Mouse (Mus musculus) A20 (cell line): Measurements from ENCODE around the gene Asah2.
"Not testable (repeated sequence)": the region's sequence is repeated elsewhere in the genome, so short reads cannot be mapped to it uniquely, and the experiment has no call there.

ENCODE experiments used
- DNase-seq: peaks from one replicate; pipeline ENCODE4 v3.0.0-alpha.2; 2011; ENCODE audit warnings: low read depth, low spot score

The Asah2 gene

DNA sequence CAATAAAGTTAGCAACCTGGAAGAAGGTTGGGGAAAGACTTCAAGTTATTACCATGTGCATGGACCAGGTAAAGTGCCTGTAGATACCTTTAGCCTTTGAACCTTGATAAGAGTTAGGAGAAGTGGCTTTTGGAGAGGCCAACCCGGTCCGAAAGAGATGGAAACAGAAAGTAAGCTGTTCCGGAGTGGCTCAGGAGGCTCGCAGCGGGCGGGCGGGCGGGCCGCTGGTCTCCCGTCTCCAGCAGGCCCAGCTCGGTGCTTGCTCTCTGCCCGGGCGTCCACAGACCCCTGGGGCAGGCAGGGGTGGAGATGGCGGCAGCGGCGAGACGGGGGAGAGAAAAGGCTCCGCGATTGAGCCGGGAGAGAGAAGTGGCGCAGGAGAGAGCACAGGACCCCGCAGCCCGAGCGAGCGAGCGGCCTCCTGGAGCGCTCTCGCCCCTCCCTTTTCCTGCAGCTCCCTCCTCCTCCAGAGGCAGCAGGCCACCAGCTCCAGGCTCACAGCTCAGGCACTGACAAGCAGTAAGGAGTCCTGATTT is at the start of gene Asah2:
Asah2 (minus strand) TSS at position 441 of the 536 bp plus-strand sequence.
- DNase-seq, result peak; percentile 87

DNA sequence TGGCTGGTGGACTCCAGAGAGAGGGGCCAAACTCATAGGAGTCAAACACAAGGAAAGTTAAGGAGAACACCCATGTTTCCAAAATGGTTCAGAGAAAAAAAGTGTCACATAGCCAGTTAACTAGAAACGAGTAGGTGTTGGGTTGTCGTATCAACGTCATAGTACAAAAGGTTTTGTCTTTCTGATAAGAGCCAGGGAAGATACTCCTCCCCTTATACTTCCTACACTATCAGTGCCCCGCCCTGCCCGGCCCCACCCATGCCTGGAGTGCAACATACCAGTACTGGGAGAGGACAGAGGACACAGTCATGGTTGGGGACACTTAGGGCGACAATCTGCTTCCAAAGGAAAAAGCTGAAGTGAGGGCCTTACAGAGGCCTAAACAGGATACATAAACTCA is 49.0 kb upstream of the Asah2 start:
- DNase-seq, result no peak

GRCm38 (mm10) chr19:32152529-32152928 is 44.5 kb upstream of the Asah2 start:
- DNase-seq, result no peak

DNA sequence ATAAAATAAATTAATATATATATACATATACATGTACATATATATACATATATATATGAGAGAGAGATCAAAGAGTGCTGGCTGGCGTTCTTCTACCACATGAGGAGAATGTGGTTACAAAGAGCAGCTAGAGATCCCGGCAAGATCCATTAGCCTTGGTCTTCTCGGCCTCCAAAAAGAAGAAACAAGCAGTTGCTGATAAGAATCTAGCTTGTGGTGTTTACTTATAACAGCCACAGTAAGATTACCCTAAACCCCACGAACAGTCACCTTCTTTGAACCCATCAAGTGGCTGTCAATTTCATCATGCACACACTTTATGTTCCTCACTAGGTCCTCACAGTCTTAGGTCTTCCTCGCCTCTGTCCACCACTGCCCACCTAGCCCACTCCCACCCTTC is 40.7 kb upstream of the Asah2 start:
- DNase-seq, result no peak

GRCm38 (mm10) chr19:32142383-32142782 is 34.4 kb upstream of the Asah2 start:
- DNase-seq, result no peak

GRCm38 (mm10) chr19:32138361-32139088 is 30.5 kb upstream of the Asah2 start:
- peak; percentile 68 for DNase-seq

DNA sequence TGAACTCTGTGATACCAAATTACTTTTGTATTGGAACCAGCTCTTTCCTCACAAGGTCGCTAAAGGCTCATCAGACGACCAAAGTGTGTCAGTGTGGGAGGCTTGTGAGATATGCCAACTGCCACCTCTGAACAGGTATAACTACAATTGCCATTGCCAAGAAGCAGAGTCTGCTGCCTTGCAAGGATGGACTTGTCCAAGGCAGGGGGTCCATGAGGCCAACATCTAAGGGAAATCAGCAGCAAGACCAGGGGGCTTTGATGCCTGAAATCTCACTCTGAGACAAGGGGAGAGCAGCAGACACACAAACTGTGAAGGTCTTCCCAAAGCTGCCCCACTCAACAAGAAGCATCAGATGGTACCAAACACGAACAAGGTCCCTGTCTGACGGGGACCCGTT is 29.9 kb upstream of the Asah2 start:
- no peak for DNase-seq

DNA sequence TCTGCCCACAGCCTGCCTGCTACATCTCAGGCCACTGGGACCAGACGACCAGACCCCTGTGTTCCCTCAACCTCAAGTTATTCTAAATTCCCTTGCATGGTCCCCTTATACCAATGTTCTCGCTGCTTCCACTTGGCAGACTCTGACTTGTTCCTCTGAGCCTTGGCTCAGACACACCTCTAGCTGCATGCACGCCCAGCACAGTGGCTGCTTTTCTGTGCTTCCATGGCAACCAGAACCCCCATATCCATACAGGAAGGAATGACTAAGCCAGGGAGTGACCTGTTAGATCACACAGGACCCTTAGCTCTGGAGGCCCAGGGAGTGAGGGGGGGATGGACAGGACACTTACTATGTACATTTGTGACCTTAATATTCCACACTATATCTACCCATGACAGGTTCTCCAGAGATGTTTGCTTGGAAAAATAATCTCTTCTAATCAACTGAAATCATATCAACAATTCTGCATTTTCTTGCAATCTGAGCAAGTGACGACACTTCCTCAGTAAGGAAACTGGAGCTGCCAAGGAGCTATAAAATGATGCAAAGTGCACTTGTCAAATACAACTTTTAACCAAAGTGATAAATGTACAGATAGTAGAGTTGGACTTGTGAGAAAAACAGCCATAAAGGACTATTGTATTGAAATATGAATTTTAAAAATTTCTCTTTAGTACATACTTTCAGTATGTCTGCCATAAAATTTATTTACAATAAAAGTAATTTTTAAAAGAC is 29.0 kb upstream of the Asah2 start:
- no peak for DNase-seq

GRCm38 (mm10) chr19:32131707-32132488 is 23.9 kb upstream of the Asah2 start:
- not testable (repeated sequence) for DNase-seq

DNA sequence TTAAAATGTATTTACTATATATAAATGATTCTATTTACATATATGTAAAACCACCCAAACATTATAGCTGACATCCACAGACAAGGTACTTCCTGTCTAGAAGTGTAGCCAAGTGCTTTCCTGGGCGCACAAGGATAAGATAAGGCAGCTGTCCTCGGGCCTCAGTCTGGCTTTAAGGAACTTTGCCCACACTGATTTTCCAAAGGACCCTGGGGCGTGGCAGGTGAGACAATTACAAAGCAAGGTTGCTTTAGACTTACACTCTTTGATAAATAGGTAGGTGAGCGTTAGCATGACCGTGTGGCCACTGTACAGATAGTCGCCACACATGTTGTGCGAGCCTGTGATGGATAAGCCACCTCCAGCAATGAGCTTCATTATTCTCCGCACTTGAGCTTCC is 21.3 kb upstream of the Asah2 start:
- DNase-seq, result no peak

DNA sequence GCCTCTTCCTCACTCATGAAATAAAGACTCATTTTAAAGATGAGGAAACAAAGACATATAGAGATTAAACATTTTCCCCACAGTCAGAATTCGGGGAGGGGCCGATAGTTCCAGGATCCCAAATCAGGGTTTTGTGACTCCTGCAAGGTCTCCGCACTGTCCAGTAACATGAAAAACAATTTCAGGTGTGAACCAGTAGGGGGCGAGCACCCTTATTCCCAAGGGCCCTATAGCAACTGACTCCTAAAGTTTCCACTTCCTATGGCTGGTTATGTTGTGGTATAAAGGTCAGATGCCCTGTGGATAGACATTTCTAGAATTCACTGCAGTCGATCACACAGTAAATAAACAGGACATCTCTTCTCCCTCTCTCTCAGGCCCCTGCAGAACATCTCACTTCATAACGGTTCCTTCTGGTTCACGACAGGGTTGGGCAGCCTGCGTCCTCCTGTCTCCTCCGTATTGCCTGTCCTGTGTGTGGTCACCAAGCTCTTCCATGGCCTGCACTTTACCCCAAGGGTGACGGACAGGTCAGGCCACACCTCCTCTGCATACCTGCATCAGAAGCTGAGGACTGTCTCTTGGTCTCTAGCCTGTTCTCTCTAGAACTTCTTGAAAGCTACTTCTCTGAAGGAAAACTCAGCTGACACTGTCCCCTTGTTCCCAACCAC is 19.3 kb upstream of the Asah2 start:
- DNase-seq, result no peak

DNA sequence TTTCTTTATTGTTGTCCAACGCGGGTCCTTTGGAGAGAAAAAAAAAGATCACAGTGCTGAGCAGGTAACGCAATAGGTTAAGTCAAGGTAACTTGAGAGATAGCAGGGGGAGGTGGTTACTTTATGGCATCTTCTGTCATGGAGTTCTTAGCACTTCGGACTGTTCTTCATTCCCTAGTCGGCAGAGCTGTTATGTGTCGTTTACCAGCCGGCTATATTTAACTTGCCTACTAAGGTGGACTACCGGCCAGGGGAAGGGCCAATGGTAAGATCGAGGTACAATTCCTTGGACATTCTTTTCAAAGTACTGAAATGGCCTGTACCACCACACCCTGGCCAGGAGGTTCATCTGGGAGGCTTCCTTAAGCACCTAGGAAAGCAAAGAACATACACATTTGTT is 16.1 kb upstream of the Asah2 start:
- no peak for DNase-seq

DNA sequence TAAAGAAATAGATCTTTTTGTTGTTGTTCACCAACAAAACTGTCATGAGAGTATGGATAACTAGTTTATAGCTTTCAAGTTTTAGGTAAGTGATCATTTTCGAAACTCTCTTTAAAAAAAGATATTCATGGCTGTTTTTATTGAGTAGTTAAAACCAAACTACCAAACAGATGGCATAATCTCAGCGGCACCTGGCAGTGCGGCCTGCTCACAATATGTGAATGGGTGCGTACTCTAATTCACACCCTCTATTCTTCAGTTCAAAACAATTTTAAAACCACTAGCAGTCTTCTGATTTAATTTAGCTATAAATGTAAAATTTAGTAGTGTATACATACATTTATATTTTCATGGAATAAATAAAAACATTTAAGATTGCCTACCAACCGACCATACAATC is 15.2 kb upstream of the Asah2 start:
- no peak for DNase-seq

GRCm38 (mm10) chr19:32120798-32121197 is 12.8 kb upstream of the Asah2 start:
- DNase-seq, result no peak

DNA sequence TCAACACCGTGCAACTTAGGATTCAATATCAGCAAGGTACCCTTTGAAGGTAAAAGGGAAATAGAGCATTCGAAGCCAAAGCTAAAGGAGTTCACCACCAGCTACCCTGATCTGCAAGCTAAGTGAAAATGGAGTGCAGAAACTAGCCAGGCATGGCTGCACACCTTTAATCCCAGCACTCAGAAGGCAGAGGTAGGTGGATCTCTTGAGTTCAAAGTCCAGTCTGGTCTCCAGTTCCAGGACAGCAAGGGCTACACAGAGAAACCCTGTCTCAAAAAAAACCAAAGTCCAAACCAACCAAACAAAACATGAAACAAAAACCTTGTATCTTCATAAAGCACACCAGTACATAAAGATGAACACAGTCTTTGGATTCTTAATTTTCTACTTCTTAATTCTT is 11.7 kb upstream of the Asah2 start:
- no peak for DNase-seq

GRCm38 (mm10) chr19:32118496-32118895 is 10.5 kb upstream of the Asah2 start:
- DNase-seq, result no peak

DNA sequence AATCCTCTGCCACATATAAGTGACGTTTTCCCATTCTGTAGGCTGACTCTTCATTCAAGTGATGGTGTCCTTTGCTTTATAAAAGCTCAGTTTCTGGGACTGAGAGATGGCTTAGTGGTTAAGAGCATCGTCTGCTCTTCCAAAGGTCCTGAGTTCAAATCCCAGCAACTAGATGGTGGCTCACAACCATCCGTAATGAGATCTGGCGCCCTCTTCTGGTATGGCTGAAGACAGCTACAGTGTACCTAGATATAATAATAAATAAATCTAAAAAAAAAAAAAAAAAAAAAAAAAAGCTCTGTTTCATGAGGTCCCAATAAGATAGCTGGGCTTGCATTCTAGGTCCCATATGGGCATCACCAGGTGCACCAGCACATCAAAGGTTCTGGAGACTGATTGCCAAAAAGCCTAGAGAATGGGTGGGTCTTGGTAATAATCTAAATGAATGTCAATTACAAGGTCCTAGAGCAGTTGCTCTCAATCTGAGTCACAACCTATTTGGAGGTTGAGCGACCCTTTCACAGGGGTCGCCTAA is 9.5 kb upstream of the Asah2 start:
- no peak for DNase-seq

DNA sequence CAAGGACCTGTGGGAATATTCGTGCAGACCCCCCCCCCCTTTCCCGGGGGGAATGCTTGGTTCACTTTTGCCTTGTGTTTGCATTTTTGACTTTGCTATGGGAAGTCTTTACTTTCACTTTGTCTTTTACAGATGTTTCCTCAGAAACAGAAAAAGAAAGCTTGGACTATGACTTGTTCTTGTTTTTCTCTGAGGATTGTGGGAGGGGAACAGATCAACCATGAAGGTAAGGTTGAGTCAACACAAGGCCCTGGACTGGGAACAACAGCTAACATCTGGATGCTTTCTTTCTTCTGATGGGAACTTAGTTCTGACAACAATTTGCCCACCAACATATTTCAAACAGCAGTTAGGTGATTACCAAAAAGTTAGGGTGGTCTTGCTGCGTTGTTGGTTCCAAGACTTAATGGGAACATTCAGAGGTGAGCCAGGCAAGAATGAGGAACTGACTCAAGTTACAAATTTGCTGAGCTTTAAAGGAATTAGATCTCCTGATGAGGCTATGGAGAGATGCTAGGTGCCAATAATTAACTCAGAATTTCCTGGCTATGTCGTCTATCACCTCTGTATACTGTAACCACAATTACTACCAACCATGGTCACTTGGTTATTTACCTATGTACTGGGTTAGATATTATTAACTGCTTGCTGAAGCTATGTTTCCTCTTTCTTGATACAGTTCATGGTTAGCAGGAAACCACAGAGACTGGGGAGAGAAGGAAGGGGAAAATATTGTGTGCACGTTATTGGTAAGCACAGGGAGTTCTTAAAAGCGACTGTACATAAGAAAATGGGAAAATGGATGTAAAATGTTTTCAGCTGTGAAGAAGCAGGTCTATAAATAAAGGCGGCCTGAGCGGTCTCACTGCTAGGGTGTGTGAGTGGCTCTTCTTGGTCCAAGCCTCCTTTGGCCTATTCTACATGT is 4.1 kb upstream of the Asah2 start:
- DNase-seq, result peak; percentile 75

- DNase-seq, result peak; percentile 4
Measured at GRCm38 (mm10) chr19:32106750-32107149, 1.3 kb downstream of the Asah2 start.

- DNase-seq, result no peak
Measured at GRCm38 (mm10) chr19:32104217-32104616, 3.8 kb downstream of the Asah2 start.
